Mouse (Mus musculus) urinary bladder, postnatal 10 days (tissue): ENCODE measurements around the gene Iqschfp.

Experiments
- DNase-seq: peaks from one replicate; pipeline ENCODE4 v3.0.0; 2022; ENCODE audit warnings: low spot score

The Iqschfp gene

GRCm38 (mm10) chr3:67954459-67955065 is 62.5 kb downstream of the Iqschfp start:
- DNase-seq = no peak

GRCm38 (mm10) chr3:67959672-67960071 is 67.6 kb downstream of the Iqschfp start:
- DNase-seq = no peak

DNA sequence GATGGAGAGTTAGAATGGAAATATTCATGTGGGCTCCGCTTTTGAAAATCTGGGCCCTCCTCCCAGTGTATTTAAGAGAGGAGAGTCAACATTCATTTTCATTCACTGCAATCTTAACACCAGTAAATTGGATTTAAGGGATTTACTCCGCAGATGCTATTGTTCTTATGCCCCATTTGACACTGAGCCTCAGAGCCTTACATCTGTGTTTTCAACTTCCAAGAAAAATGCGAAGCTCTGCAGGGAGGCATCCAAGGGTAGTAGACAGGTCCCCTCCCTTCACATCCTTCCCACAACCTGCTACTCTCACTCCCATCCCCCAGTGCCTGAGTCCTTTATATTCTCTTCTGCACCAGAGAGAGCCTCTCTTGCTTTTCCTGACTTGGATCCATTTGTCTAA is 68.1 kb downstream of the Iqschfp start:
- no peak for DNase-seq

DNA sequence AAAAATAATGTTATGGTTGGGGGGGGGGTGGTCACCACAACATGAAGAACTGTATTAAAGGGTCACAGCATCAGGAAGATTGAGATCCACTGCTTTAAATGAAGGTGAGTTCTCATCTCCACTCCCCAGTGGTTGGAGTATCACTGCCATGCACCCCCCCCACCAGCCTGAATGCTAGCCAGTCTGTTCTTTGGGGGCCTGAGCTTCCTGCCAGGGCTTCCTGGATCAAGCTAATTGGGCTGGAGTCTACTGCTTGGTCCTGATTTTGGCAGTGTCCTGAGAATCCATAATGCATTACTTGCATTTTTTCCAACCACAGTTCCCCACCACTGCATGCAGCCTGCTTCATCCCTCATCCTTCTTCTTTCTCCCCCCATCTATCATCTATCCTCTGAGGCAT is 68.7 kb downstream of the Iqschfp start:
- DNase-seq = no peak

- no peak for DNase-seq
Observed at GRCm38 (mm10) chr3:67961934-67962639, 70.1 kb downstream of the Iqschfp start.

DNA sequence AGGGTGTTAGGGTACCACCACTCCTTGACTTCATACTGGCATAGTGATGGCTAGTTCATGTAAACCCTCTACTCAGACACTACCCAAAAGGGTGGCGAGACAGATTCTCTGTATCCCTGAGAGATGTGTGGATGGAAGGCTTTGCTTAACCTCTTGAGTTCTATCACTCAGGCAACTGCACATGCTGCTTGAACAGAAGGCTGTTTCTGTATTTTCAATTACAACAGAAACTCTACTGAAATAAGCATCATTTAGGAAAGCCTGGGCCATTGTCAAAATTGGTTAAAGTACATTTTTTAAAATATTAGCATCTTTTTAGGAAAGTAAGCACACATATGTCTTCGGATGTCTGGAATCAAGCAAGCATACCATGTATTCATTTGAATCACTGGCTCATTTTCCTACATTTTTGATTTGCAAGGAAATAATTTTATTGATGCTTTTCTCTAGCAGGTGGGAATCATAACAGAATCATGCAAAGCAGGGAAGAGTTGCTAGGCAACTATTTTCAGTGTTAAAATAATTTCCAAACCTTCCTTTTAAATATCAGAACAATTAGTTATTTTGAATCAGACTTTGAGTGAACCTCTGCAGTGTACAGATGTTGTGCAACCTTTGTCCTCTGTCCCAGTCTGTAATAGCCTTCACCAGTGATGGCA is 82.4 kb downstream of the Iqschfp start:
- DNase-seq = no peak

- DNase-seq = no peak
Observed at GRCm38 (mm10) chr3:67980006-67980405, 88.0 kb downstream of the Iqschfp start.

- no peak for DNase-seq
Observed at GRCm38 (mm10) chr3:67983329-67983728, 91.3 kb downstream of the Iqschfp start.

DNA sequence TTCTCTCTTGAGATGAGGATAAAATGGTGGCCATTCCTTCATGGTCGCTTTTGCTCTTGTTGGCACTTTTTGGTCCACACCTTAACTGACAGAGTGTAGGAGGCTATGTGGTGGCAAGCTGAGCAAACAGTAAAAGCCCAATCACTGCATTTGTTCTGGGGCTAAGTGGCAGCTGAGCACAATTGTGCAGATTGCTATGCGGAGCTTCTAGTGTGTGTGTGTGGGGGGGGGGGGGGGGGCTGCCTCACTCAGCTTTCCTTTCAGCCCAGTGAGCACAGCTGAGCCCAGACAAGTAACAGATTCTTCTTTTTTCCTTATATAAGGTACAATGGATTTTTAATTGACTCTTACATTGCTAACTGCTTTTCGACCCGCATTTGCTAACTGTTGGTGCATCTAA is 110.4 kb downstream of the Iqschfp start:
- no peak for DNase-seq

- no peak for DNase-seq
Observed at GRCm38 (mm10) chr3:68012342-68012741, 120.3 kb downstream of the Iqschfp start.

DNA sequence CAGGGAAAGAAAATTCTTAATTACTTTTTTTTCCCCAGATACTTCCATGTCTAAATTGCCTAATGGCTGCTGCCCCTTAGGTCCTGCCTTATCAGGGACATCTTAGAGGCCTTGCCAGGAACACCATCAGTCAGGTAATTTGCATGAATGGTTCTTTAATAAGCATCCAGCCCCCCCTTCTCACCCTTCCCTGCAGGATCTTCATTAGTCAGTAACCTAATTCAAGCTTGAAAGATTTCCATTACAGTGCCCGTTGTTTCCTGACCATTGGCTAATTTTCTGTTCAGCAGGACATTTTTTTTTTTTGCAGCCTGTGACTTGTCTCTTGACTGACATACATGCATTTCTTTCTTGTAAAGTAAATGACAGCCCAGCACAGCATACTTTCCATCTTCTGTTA is 123.8 kb downstream of the Iqschfp start:
- DNase-seq = no peak

DNA sequence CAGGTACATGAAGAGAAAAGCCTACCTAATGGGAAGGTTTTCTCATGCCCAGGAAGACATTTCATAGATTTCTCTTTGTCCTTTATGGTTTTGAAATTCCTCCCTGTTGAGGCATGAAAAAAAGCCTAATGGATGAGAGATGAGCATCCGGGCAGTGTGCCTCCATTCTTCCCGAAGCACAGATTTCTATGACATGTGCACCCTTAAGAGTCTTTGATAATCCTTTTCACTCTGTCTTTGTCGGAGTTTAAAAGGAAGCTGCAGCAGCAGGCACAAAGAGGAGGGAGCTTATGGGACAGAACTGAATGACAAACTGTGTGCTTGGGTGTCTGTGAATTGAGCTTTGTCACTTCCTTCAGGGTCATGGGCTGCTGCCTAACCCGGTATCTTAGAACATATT is 127.4 kb downstream of the Iqschfp start:
- DNase-seq = no peak

- DNase-seq = no peak
Observed at GRCm38 (mm10) chr3:68036097-68036496, 144.1 kb downstream of the Iqschfp start.

- no peak for DNase-seq
Observed at GRCm38 (mm10) chr3:68042951-68043350, 150.9 kb downstream of the Iqschfp start.

GRCm38 (mm10) chr3:68045475-68046416 is 153.7 kb downstream of the Iqschfp start:
- no peak for DNase-seq

DNA sequence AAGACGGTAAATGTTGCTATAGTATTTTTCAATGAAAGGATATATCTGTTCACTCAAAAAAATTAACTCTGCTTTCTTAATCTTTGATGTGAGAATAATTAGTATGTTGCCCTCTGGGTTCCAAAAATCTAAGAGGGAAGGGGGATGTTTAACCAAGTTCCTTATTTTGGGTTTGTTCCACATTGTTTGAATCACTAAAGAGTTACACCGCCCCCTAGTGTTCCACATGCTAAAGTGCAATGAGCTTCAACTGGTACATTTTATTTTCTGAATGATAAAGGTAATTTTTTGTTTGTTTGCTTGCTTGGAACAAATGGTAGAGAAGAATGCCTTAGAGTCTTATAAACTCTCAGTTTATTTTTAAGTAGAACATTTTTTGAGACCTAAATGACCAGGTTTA is 161.5 kb downstream of the Iqschfp start:
- no peak for DNase-seq

- DNase-seq = no peak
Observed at GRCm38 (mm10) chr3:68055071-68055470, 163.0 kb downstream of the Iqschfp start.

GRCm38 (mm10) chr3:68056373-68057275 is 164.6 kb downstream of the Iqschfp start:
- DNase-seq = no peak

- no peak for DNase-seq
Observed at GRCm38 (mm10) chr3:68059162-68059800, 167.2 kb downstream of the Iqschfp start.

GRCm38 (mm10) chr3:68064731-68065130 is 172.7 kb downstream of the Iqschfp start, which contains the start of gene Schip1:
Gene Schip1, plus strand, starts transcription at chr3:68064802.
- DNase-seq = no peak
